ENCODE assay signal across 8 mouse cellular contexts in genomic region chr2:106889297-106890000, GRCm38 (mm10).
DNase-seq lines count a peak whose midpoint lies in the region; ATAC-seq lines count a peak whose summit lies in the region.

No protein-coding gene starts in this region.

- H3K4me2 ChIP-seq in neural tube, embryonic 13.5 days, result no peak overlapping the region
- no peak overlapping the region for H3K4me2 ChIP-seq in hindbrain, embryonic 12.5 days (replicated peaks)

- no peaks in the 10 kb centered on the region for H3K27me3 ChIP-seq in neural tube, embryonic 13.5 days
- no peaks in the 10 kb centered on the region for H3K27me3 ChIP-seq in hindbrain, embryonic 12.5 days

- ATAC-seq in neural tube, embryonic 13.5 days (ENCODE audit: low read depth), result peak; percentile 56; the same call in 1 of the 2 replicates
- ATAC-seq in hindbrain, embryonic 12.5 days (ENCODE audit: low FRiP score), result no peak

- H3K27ac ChIP-seq in neural tube, embryonic 13.5 days (replicated peaks), result peak overlapping the region; percentile 40
- H3K27ac ChIP-seq in hindbrain, embryonic 12.5 days, result no peak overlapping the region

- peak; percentile 26 to 43 for DNase-seq in layer of hippocampus, postnatal 10 days (ENCODE audit: low spot score in 2 of 2)
- DNase-seq in layer of hippocampus, adult 9-11 months, result no peak
- DNase-seq in adrenal gland, postnatal 36 days, result peak; percentile 65 to 72
- DNase-seq in gonadal fat pad, adult 2 months (ENCODE audit: low read depth), result peak; percentile 45
- DNase-seq in kidney, postnatal 10 days, result peak; percentile 76
- DNase-seq in spleen, postnatal 36 days (ENCODE audit: low spot score in 2 of 2), result no peak

- H3K9ac ChIP-seq in neural tube, embryonic 13.5 days, result no peak overlapping the region
- H3K9ac ChIP-seq in hindbrain, embryonic 12.5 days, result no peak overlapping the region

- no peaks in the 10 kb centered on the region for H3K36me3 ChIP-seq in neural tube, embryonic 13.5 days
- H3K36me3 ChIP-seq in hindbrain, embryonic 12.5 days, result no peaks in the 10 kb centered on the region

- 5% methylated on average over 3 of the region's 3 CpGs for WGBS in neural tube, embryonic 13.5 days
- 20% methylated on average over 3 of the region's 3 CpGs for WGBS in hindbrain, embryonic 12.5 days

- H3K4me3 ChIP-seq in neural tube, embryonic 13.5 days, result no peak overlapping the region
- no peak overlapping the region for H3K4me3 ChIP-seq in hindbrain, embryonic 12.5 days

- H3K4me1 ChIP-seq in neural tube, embryonic 13.5 days (replicated peaks), result peaks cover 12% of the 10 kb centered on the region
- H3K4me1 ChIP-seq in hindbrain, embryonic 12.5 days, result peaks cover 9% of the 10 kb centered on the region; the same call in 1 of the 2 replicates

- H3K9me3 ChIP-seq in neural tube, embryonic 13.5 days, result no peaks in the 10 kb centered on the region
- H3K9me3 ChIP-seq in hindbrain, embryonic 12.5 days (replicated peaks), result no peaks in the 10 kb centered on the region

Comparison
In these comparisons a context has a peak if more than half of its experiments do, and no peak if none do; other contexts are left out.
1. DNase-seq: peak in layer of hippocampus, postnatal 10 days (2 of 2), adrenal gland, postnatal 36 days (2 of 2), gonadal fat pad, adult 2 months (single experiment) and kidney, postnatal 10 days (single experiment); none in layer of hippocampus, adult 9-11 months (single experiment) and spleen, postnatal 36 days (0 of 2).